Mouse (Mus musculus) gastrocnemius, postnatal 14 days (tissue): ENCODE data around the gene Pex5l. TPM values are rescaled to one million over a fixed set of nuclear protein-coding genes. Genes with fewer than 3 reads are reported as not detected.

Source experiments
- DNase-seq: peaks from one replicate; pipeline ENCODE4 v3.0.0; 2021; ENCODE audit warnings: mixed read lengths
- intact Hi-C: fragments of 180-260 bp; cut with DNase I; formaldehyde crosslinking; loops from one replicate; pipeline ENCODE4 v1.15.1; 2025; ENCODE audit warnings: low total_unique reads
- total RNA-seq, 2 experiments: library from RNA; stranded (reverse); gene quantifications; 2 replicates each; pipeline ENCODE4 v1.2.3; 2021

Gene Pex5l
- total RNA-seq, 2 experiments from 2014 or later = 0.55 to 1.1 TPM

DNA sequence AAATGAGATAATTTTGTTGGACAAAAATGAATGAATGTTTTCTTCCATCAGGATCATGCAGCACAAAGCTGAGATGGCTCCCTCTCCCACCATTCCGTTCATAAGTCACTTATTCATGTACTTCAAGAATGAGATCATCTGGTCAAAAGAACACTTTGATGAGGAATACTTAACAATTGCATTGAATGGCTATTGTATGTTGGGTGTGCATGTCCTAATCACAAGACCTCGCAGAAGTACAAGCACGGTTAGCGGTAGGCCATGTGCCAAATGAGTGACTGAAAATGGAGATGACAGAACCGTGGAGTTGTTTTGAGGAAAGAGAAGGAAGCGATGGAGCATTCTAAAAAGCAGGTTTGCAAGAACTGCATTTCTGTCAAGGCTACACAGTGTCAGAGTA lies 72.3 kb downstream of the Pex5l start:
- intact Hi-C loops = no loop called here
- no peak for DNase-seq

DNA sequence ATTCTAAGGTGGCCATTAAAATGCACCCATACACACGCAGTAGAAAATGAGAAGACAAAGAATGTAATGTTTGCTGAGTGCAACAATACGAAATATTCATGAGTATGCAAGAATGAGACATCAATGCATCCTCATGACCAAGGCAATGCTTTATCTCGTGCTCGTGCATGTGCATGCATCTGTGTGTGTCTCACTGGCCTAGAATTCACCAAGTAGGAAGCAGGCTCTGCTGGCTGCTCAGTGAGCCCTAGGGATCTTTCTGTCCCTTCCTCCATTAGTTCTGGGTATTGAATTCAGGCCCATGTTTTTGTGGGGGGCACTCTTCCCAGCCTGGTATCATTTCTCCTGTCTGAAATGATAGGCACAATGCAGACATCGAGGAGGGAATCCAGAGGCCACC lies 74.9 kb downstream of the Pex5l start:
- DNase-seq = no peak
- intact Hi-C loops = no loop called here

DNA sequence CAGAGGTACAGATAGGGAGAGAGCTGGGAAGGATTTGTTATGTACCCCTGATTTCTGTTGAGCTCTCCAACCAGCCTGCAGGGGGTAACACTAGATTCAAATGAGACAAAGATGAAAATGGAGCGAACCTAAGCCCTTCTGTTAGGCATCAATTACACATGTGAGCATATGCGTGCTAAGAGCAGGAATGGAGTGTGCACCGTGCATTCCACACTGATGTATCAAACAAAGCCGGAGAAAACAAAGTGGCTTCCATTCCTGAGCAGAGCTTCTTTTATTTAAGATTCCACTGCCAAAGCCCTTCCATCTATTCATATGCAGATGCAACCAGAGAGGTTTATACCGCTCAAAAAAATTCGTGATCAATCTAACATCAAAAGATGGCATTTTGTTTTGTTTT lies 79.5 kb downstream of the Pex5l start:
- DNase-seq = no peak
- intact Hi-C loops = no loop called here

DNA sequence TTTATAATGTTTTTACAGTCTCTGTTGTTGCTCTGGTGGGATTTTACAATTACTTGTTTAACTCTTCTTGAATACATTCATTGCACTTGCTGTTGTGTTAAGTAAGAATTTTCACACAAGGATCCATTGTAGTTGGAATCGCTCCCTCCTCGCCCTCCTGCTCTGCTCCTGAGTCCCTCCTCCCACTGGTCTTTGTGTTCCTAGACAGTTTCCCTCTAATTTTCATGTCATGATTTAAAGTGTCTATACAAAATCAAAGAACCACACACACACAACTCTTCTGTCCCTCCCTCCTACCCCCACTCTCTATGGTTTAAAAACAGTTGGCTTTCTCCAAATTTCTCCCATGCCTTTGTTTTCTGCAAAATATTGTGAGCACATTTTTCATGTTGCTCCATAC lies 81.6 kb downstream of the Pex5l start:
- intact Hi-C loops = no loop called here
- no peak for DNase-seq

DNA sequence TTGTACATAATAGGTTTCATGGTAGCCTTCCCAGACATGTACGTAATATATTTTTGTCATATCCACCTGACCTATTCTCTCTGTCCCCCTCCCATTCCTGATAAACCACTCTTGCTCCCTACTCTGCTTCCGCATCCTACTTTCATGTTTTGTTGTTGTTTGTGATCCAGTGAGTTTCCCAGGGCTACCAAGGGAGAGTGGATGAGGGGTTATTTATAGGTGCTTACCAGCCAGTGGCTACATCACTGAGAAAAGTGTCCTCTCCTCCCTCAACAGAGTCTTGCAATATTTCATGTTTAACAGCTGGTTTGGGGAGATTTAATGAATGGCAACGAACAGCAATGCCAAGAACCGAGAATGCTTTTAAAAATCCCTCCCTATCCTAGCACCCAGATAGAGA lies 82.0 kb downstream of the Pex5l start:
- DNase-seq = no peak
- intact Hi-C loops = no loop called here

DNA sequence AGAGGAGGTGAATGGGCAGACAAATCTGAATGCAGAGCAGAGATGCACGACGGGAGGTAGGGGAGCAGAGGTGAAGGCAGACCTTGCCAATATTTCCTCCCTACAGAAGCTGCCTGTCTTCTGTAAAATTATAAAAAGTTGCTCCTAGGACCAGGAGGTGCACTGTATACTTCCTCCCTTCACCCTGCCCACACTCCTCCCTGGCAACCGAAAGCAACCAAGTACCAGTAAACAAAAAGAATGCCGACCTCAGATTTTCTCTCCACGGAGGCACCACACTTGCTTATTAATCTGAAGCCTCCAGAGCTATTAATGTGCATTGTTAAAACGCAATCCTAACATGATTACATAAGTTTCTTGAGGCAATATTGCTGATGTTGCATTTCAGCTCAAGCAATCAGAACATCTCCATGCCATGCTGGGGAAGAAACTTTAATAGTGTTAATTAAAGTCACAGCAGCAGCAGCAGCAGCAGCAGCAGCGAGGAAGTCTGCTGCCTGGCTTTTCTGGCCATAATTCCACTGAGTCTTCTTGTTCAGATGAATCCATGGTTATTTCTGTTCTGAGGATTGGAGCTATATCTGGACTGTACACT lies 82.6 kb downstream of the Pex5l start:
- intact Hi-C loops = no loop called here
- DNase-seq = no peak

DNA sequence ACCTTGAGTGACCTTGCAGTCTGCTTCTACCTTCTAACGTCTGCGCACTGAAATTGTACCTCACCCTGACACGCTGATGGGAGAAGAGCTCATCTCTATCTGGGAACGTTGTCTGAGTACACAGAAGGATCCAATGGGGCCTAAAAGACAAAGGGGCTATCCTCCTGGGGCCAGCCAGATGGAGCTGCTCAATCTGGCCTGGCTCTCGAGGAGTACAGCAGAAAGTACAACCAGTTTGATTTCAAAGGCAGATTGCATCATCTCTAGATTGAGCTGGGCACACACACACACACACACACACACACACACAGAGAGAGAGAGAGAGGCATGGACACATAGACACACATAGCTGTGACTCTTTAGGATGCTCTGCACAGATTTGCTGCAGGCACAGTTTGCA lies 94.7 kb downstream of the Pex5l start:
- intact Hi-C loops = no loop called here
- DNase-seq = no peak

DNA sequence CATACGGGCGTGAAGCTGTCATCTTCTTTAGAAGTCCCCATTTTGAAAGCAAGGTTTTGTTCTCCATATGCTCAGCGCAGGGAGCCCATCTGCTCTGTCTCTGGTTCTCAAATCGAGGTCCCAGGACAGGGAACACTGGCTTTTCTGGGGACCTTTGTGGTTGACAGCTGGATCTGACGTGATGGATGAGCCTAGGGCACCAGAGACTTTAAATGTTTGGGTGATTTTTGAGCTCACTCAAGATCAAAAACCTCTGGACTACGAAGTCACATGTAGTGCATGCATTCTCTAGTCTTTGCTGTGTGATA lies 98.3 kb downstream of the Pex5l start:
- intact Hi-C loops = no loop called here
- DNase-seq = no peak

DNA sequence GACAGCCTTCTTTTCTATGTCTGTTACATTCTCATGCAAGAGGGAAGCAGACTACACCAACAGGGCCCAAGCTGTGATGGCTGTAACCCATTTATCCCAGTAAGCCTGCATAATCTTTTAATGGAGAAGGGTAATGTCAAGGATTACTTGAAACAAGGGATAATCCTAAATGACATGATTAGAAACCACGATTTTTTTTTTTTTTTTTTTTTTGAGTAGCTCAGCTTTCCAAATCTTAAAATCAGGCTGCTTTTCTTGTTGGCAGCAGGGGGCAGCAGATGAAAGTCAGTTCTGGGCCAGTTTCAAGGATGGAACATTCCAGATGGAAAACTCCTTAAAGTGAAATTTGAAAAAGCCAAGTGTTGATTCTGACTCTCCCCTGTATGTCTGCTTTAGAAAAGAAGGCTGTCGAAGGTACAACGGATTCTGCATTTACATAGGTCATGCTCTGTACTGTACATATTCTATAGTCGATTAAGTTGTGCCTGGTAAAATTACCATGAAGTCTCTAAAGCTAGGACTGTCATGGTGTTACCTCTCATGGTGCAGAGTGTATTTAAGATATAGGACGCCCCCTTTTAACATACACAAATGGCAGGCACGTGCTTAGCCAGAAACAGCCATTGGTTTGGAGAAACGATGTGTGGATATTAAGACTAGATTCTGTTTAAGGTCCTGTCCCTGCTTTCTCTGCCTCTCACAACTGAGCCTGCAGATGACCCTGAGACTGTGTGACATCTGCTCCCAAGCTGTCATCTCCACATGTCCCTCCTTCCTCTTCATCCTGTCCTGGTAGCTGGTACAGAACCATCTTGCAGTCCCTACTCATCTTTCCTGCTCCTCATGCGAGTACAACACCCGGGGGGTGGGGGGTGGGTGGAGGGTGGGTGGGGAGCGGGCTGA lies 98.9 kb downstream of the Pex5l start:
- intact Hi-C loops = no loop called here
- DNase-seq = no peak

DNA sequence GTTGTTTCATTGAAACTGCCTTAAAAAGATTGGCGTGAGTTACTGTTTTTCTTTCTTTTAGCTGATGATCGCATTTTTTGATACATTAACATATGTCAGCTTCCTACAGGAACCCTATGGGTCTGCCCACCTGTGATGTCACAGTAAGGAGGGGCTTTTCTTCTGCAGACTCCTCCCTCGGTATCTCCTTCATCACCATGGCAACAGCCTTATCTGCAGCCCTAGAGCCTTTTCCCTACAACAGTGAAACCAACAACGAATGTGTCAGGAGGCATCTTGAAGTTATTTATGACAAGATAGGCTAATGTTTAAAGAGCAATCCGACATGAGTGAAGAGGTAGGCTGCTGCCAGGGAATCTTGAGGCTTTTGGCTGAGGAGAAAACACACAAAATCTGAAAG lies 118.5 kb downstream of the Pex5l start:
- intact Hi-C loops = no loop called here
- no peak for DNase-seq

DNA sequence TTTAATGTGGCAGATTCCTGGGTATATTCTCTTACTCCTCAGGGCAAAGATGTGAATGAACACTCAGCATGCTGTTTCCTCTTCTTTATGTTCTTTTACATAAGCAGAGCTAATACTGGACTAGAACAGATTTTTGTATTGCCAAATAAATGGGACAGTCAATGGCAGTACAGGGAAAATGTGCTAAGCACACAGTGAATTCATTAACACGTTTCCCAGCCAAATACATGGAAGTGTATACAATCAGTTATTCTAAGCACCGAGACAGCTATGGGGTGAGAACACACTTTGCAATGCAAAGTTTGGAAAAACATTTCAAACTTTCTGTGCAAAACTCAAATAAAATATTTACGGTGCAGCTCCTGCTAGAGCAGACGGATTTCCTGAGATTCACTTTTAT lies 139.1 kb downstream of the Pex5l start:
- intact Hi-C loops = no loop called here
- no peak for DNase-seq

DNA sequence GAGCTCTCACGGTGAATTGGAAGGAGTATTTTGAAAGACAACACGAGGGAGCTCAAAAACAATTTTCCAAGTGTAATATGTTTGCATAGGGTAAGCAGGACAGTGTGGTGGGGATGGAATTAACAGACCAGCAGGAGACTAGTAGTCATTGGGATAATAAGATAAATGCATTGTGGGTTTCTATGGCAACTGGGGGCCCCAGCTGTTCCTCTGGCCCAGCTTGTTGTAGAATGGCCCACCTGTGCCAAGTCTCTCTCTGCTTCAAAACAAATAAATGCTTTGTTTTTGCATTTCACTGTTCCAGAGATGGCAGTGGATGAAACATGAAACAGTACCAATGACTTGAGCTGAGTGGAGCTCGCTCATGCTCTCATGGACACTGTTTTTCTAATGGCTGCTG lies 141.3 kb downstream of the Pex5l start:
- intact Hi-C loops = no loop called here
- no peak for DNase-seq

DNA sequence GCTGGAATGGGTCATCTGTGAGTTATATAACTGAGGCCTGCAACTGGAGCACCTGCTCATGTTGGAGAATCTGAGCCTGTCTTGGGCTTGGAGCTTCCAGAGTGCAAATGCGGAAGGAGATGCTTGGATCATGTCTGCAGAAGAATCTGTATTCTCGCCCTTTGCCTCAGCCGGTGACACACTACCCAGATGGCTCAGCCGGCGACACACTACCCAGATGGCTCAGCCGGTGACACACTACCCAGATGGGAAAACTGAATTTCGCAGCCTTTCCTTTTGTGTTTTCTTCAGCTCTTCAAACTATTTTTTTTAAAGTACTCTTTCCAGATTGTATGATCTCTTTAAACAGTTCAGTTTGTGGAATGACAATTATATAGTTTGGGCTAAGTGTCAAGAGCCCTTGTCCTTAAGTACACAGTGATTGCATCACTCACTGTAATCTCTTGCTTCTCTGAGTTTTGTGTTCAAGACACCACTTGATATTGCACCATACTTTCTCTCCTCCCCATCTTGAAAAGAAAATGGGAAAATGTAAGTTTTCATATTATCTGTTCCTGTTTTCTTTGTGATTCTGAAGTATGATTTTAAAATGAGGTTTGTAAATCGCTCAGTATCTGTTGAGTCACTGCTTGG lies 142.5 kb downstream of the Pex5l start:
- intact Hi-C loops = no loop called here
- DNase-seq = no peak

DNA sequence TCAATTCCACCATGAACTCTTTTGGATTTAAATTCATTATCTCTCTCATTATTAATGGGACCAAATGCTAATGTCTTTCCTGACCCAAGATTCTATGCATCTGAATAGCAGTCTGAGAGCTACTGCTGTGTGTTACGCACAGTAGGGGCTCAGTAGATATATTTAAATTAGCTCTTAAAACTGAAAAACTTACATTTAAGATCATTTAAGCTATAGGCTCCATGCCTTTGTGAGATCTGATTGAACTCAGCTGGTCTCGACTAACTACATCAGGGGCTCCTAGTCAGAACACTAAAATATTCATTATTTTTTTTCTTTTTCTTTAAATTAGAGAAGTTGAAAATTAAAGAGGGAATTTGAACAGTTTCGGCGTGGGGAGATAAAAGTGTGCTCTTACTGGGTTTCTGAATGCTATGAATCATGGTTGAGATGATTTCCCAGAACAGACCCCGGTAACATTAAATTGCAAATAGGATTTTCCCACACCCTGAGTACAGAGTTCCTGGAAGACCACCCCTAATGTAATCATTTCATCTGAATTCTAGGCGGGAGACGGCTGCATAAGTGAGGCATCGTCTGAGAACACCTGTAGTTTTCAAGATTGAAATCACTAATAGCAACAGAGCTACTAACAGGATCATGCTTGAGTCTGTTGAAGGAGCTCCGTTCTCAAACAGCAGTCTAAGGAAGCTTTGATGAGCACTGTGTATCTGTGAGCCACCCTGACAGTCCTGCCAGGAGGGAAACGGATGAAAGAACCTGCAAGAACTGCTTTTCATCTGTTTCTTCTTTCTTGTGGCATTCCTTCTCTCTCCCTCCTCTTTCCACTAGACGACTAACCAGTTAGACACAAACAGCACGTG lies 151.1 kb downstream of the Pex5l start:
- no peak for DNase-seq
- intact Hi-C loops = no loop called here

DNA sequence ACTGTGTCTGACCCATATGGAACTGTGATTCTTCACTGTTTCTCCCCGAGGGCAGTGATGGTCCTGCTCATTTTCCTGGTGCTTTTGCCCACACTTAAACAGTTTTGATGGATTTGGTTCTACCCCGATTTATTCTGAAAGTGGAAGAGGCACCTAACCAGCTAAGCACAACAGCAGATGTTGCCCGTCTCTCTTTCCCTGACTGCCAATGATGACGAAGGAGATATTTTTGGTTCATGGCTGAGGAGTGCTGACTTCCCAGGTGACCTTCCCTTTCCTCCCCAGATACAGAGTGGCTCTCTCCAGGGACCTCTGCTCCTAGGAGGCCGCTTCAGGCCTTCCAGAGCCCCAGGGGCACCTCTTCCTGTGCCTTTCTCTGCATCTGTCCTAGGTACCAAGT lies 155.2 kb downstream of the Pex5l start:
- DNase-seq = no peak
- intact Hi-C loops = no loop called here

DNA sequence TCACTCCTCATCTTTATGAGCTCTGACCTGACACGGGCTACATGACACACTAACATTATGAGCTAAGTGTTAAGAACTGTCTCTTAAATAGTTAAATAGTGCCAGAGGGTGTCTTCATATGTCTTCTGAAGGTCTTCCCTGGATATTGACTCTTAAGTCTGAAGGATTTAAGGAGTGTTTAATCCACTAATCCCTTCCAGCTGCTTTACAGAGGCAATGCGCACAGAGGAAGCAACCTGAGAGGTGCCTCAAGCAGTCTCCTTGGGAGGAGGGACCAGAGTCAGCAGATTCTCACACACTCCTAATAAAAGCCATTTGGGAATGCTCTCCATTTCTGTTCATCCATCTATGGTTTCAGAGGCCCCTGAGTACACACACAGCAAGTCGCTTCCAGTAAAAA lies 157.9 kb downstream of the Pex5l start:
- intact Hi-C loops = no loop called here
- no peak for DNase-seq

DNA sequence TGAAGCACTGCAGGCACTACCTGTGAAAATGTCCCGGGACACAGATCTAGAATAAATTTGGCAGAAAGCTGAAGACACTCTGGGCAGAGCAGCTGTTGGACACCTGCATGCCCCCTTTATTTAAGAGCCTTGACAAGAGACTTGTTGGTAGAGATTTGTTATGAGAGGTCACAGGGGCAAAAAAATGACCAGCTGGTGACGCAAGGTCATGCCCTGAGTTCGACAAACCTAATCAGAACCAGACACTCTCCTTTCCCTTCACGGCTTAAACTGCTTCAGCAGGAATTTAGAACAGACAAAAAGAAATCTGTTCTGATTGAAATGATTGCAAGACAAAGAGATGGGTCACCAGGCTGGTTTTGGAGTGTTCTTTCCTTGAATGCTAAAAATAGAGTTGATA lies 163.1 kb downstream of the Pex5l start:
- no peak for DNase-seq
- intact Hi-C loops = no loop called here

DNA sequence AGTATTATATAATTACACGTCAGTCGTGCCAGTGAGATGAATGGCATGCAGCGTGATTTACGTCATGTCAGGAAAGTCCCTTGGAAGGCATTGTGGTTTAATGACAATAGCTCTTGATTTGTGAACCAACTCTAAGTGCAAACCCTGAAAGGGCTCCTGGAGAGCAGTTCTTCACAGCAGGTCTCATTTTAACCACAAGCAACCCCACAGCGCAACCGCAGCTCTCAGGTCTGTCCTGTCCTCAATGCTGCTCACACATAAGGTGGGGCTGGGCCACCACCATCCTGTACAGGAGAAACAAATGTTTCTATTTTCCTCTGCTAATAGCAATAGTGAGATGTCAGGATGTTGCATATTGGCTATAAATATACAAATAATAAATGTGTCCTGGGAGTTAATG lies 163.8 kb downstream of the Pex5l start:
- intact Hi-C loops = no loop called here
- no peak for DNase-seq

DNA sequence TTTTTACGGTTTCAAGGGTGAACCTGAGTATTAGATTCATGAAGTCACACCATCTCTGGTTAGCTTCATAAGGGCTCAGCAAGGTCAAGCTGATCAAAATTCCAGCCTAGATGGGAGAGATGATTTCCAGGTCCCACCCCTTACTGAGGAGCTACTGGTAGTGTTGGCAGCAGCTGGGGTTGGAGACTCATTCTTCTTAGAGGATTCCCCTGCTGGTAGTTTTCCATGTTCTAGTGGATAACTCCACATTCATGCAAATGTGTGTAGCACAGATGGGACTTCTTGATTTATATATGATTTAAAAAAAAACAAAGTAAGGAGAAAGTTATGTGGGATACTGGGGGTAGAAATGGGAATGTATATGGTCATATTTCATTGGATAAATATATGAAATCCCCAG lies 172.8 kb downstream of the Pex5l start:
- intact Hi-C loops = no loop called here
- no peak for DNase-seq

DNA sequence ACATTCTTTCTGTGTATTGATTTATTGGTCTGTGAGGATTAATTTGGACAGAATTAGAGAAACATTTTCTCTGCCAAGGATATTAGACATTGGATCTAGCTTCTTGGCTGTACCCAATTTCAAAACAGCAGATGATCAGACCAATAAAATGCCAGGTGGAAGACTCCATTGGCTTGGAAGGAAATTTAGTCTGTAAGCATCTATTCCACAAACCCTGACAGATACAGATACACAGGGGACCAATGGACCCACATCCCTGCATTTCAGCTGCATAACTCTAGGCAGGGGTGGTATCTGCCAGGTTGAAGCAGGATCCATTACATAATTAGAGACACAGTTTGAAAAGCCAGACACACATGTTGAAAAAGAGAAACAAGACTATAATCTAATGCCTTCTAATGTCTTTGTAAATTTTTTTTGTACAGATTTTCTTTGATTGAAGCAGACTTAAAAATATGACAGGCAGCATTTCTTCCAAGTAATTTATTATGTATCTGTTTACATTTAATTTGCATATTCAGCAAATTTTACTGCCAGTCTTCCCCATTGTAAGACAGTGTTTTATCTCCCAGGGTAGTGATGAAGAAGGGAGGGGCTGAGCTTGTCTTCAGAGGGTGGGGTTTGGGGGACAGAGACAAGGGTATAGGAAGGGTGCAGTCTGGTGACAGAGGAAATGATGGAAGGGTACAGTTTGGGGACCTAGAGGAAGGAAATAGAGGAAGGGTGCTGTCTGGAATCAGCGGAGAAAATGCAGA lies 174.2 kb downstream of the Pex5l start:
- intact Hi-C loops = no loop called here
- no peak for DNase-seq
